Mouse (Mus musculus) midbrain, embryonic 11.5 days (tissue): Measurements from ENCODE around the gene Ncf4. TPM values are rescaled to one million over a fixed set of nuclear protein-coding genes. Genes with fewer than 3 reads are reported as not detected.

Experiments
- ATAC-seq: fragments of 200-750 bp; cut with Nextera tagmentation; 2 replicates; pipeline ENCODE4 v1.8.0; 2017; ENCODE audit warnings: moderate TSS enrichment, moderate library complexity; ENCODE audit not compliant: low FRiP score
- DNase-seq: peaks from one replicate; pipeline ENCODE4 v3.0.0; 2015; ENCODE audit warnings: low spot score; ENCODE audit errors: missing footprints
- H3K27ac ChIP-seq: fragments of 300-500 bp; sonication (generic); 2 replicates; pipeline ENCODE4 v1.5.1; 2014; ENCODE audit warnings: low read depth, low read length
- H3K27me3 ChIP-seq: fragments of 300-500 bp; sonication (generic); 2 replicates; pipeline ENCODE4 v1.6.1; 2014; ENCODE audit warnings: mild to moderate bottlenecking, low read length, moderate library complexity, mixed read lengths; ENCODE audit not compliant: control insufficient read depth, insufficient read depth
- H3K36me3 ChIP-seq: fragments of 300-500 bp; sonication (generic); 2 replicates; pipeline ENCODE4 v1.6.1; 2014; ENCODE audit warnings: mild to moderate bottlenecking, low read length, moderate library complexity, mixed read lengths; ENCODE audit not compliant: control insufficient read depth, insufficient read depth
- H3K4me1 ChIP-seq: fragments of 300-500 bp; sonication (generic); 2 replicates; pipeline ENCODE4 v1.6.1; 2014; ENCODE audit warnings: low read length; ENCODE audit not compliant: control insufficient read depth, insufficient read depth
- H3K4me2 ChIP-seq: fragments of 300-500 bp; sonication (generic); 2 replicates; pipeline ENCODE4 v1.6.1; 2014; ENCODE audit warnings: mild to moderate bottlenecking, moderate library complexity
- H3K4me3 ChIP-seq: fragments of 300-500 bp; sonication (generic); 2 replicates; pipeline ENCODE4 v1.5.1; 2014; ENCODE audit warnings: low read depth, low read length
- H3K9ac ChIP-seq: fragments of 300-500 bp; sonication (generic); 2 replicates; pipeline ENCODE4 v1.6.1; 2014; ENCODE audit warnings: low read length
- H3K9me3 ChIP-seq: fragments of 300-500 bp; sonication (generic); 2 replicates; pipeline ENCODE4 v1.6.1; 2016; ENCODE audit warnings: low read length; ENCODE audit not compliant: control insufficient read depth
- WGBS: fragments of 180-500 bp; shearing (Covaris S2); extraction: QIAGEN DNeasy Blood & Tissue Kit; methylation state at CpG from one replicate; pipeline ENCODE4 v1.1.7; 2014; 5-methylcytosine and 5-hydroxymethylcytosine counted together
- microRNA-seq: library from miRNA; unstranded; fragments of <30 nt; microRNA quantifications from one replicate; pipeline ENCODE4, GENCODE M21; 2017
- polyA plus RNA-seq: library from polyadenylated mRNA; unstranded; fragments of >200 nt; fragmentation: Nextera tagmentation; extraction: Ambion mirVana; gene quantifications from 2 replicates; pipeline ENCODE4 v1.2.1, GENCODE M21; 2014

The Ncf4 gene
- polyA plus RNA-seq, 1 experiment from 2014 or later, result 6.9 TPM

DNA sequence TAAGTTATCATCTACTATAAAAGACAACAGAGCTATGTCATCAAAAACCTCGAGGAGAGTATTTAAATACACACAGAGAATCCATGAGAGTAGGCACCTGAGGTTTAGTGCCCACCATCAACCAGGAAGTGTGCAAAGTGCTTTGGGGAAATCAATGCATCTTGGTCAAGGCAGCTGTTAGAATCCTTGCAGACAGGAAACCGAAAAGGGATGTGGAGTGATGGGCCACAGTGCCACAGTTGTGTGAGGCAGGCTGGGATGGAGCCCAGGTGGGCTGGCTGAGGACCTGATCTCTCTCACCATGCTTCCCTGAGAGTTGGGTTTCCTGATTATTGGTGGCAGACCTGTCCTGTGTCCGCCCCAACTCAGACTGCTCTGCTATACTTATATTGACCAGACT, 55.0 kb downstream of the Ncf4 start:
- Histone ChIP-seq H3K4me2 (no peak overlapping the region), H3K9ac (no peak overlapping the region), H3K27me3 (no peaks in the 10 kb centered on the region), H3K4me1 (no peaks in the 10 kb centered on the region), H3K9me3 (no peaks in the 10 kb centered on the region), H3K36me3 (no peaks in the 10 kb centered on the region), H3K27ac (no peak overlapping the region), H3K4me3 (no peak overlapping the region)
- no peak for ATAC-seq
- WGBS, result 80% methylated on average over 3 of the region's 3 CpGs
- no peak for DNase-seq

DNA sequence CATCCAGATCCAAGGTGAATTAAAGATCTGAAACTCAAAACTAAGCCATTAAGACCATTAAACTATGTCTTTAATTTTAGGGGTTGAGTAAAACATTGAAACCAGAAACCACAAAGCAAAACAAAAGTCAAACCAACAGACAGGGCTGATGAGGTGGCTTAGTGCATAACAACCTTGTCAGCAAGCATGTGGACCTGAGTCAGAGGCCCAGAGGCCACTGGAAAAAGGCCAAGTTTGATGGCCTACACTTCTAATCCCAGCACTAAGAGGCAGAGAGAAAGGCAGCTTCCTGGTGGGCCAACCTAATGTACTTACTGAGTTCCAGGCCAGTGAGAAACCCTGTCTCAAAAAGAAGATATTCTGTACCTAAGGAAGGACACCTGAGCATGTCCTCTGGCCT, 56.2 kb downstream of the Ncf4 start:
- ATAC-seq, result no peak
- no peak overlapping the region for H3K27ac ChIP-seq
- H3K4me2 ChIP-seq, result no peak overlapping the region
- H3K4me1 ChIP-seq, result no peaks in the 10 kb centered on the region
- no peaks in the 10 kb centered on the region for H3K27me3 ChIP-seq
- DNase-seq, result no peak
- H3K9me3 ChIP-seq, result no peaks in the 10 kb centered on the region
- no peak overlapping the region for H3K9ac ChIP-seq
- H3K36me3 ChIP-seq, result no peaks in the 10 kb centered on the region
- H3K4me3 ChIP-seq, result no peak overlapping the region

DNA sequence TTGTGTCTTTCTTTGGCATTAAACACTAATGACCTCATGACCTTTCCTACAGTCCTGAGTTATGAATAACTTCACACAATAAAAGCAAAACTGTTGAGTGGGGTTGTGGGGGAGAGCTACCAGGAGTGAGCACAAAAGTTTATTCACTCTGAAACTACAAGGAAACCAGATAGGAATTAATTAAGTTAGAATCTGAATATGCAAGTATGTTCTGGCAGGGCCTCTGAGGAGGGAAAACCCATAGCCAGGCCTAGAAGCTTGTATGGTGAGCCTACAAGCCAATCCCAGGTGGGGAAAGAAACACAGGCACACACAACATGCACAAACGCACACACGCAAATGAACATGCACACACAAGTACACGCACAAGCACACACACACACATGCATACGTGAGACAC, 58.1 kb downstream of the Ncf4 start:
- Histone ChIP-seq H3K9ac (no peak overlapping the region), H3K36me3 (no peaks in the 10 kb centered on the region), H3K27me3 (no peaks in the 10 kb centered on the region), H3K27ac (no peak overlapping the region), H3K4me1 (no peaks in the 10 kb centered on the region), H3K4me2 (no peak overlapping the region), H3K9me3 (no peaks in the 10 kb centered on the region), H3K4me3 (no peak overlapping the region)
- 97% methylated on average over 4 of the region's 4 CpGs for WGBS
- no peak for DNase-seq
- no peak for ATAC-seq

DNA sequence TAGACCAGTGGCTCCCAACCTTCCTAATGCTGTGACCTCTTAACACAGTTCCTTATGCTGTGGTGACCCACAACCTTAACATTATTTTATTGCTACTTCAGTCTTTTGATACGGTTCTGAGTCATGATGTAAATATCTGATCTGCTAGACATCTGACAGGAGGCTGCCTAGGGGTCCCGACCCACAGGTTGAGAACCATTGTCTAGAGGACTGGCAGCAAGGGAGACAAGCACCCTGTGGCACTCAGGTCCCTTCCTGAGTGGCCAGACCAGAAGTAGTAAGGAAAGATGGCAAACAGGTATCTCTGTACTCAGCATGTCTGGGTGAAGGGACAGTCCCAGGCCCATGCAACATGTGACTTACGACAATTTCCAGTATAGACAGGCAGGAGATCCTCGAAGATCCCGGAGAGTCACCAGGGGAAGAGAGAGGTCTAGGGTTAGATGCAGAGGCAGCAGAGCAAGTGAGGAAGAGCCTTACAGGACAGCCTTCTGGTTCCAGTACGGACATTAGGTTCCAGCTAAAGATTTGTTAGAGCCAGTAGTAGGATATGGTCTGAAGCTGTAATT, 59.1 kb downstream of the Ncf4 start:
- Histone ChIP-seq H3K4me1 (no peaks in the 10 kb centered on the region), H3K27me3 (no peaks in the 10 kb centered on the region), H3K9ac (no peak overlapping the region), H3K9me3 (no peaks in the 10 kb centered on the region), H3K4me2 (no peak overlapping the region), H3K4me3 (no peak overlapping the region), H3K36me3 (no peaks in the 10 kb centered on the region), H3K27ac (no peak overlapping the region)
- ATAC-seq (no peak), DNase-seq (no peak)
- WGBS, result 91% methylated on average over 6 of the region's 6 CpGs

DNA sequence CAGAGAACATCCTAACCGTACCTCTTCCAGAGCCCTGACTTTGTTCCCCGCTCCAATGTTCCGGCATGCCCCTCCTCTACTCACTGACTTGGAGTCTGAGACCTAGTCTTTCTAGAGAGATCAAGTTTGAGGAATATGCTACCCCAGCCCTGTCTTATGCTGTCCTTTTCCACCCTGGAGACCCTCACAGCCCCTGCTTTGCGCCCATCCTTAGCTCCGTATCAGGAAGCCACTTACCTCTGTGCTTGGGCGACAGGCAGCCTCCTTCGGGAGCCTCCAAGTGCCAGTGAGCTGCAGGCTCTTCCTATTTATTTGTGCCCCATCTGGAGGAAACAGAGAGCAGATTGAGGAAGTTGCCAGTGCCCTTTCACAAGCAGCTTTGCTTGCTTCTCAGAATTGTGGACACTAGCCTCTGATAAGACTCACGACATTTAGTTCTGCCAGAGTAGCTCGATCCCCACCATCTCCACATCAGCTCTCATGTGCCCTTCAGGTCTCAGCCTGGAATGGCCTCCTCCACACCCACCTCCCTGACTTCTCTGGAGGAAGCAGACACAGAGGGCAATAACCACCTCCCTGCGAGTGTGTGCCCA, 60.8 kb downstream of the Ncf4 start, which contains the start of gene Csf2rb2:
TSS of gene Csf2rb2 (minus strand) at position 381 of the 593 bp plus-strand sequence.
- 81% methylated on average over 10 of the region's 10 CpGs for WGBS
- H3K27ac ChIP-seq, result no peak within 1 kb of the TSS
- DNase-seq, result no peak

DNA sequence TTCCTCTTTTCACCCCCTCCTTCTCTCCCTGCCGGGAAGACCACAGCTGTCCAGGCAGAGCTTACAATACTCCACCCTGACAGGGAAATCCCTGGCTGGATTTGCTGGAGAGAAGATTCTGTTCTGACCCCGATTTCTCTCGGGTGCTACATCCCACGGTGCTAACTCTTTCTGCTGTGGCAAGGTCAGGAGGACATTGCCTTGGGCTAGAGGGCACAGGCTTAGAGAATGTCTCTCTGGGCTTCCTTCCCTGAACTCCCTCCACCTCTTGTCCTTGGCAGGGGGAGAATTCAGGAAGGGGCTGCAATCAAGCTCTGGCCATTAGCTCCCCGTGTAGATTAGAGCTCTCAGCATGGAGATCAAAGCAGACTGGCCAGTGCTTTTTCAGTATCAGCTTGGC, 65.3 kb downstream of the Ncf4 start:
- DNase-seq (no peak), ATAC-seq (no peak)
- Histone ChIP-seq H3K9me3 (no peaks in the 10 kb centered on the region), H3K36me3 (no peaks in the 10 kb centered on the region), H3K4me3 (no peak overlapping the region), H3K27me3 (no peaks in the 10 kb centered on the region), H3K9ac (no peak overlapping the region), H3K4me1 (no peaks in the 10 kb centered on the region), H3K4me2 (no peak overlapping the region), H3K27ac (no peak overlapping the region)
- 42% methylated on average over 5 of the region's 5 CpGs for WGBS

More for the DNA sequence above, 60.8 kb downstream of the Ncf4 start, which contains the start of gene Csf2rb2:
- Histone ChIP-seq H3K9me3 (no peaks in the 10 kb centered on the region), H3K4me2 (no peak within 1 kb of the TSS), H3K27me3 (no peaks in the 10 kb centered on the region), H3K4me1 (no peaks in the 10 kb centered on the region), H3K9ac (no peak within 1 kb of the TSS), H3K4me3 (no peak within 1 kb of the TSS), H3K36me3 (no peaks in the 10 kb centered on the region)
- ATAC-seq, result no peak

DNA sequence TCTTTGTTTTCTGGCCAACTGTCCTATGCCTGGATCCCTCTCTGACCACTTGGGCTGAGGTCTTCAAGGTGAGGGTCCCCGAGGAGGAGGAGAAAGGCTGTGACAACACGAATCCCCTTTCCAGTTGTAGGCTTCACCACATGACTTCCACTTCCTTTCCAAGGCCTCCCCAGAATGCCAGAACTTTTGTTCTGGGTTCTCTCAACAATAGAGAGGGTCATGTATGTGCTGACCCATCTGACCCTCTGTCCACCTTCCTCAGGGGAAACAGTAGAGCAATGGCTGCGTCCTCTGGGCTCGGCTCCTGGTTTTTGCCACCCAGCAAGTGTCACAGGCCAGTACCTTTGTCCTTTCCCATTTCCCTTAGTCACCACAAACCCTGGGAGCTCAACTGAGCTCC, 66.4 kb downstream of the Ncf4 start:
- ATAC-seq (no peak), DNase-seq (no peak)
- Histone ChIP-seq H3K27me3 (no peaks in the 10 kb centered on the region), H3K9me3 (no peaks in the 10 kb centered on the region), H3K9ac (no peak overlapping the region), H3K4me3 (no peak overlapping the region), H3K27ac (no peak overlapping the region), H3K4me2 (no peak overlapping the region), H3K4me1 (no peaks in the 10 kb centered on the region), H3K36me3 (no peaks in the 10 kb centered on the region)
- 83% methylated on average over 4 of the region's 4 CpGs for WGBS

Small RNAs within 50 kb of the gene (microRNA-seq; reads per million reads assigned to microRNA genes)
- gene Mir7676-1, result not detected

Other genes starting within 250 kb of the Ncf4 start
- 1.1 and 1.7 TPM in 2 replicates for gene Cacng2, start 124.8 kb upstream of the Ncf4 start, polyA plus RNA-seq
- 138 and 148 TPM in 2 replicates for gene Ift27, start 70.7 kb upstream of the Ncf4 start, polyA plus RNA-seq
- gene Pvalb, start 38.4 kb upstream of the Ncf4 start, polyA plus RNA-seq, result not detected in 2 replicates
- gene Csf2rb2, start 60.9 kb downstream of the Ncf4 start, polyA plus RNA-seq, result 0.23 and 0.32 TPM in 2 replicates
- 1.5 and 1.8 TPM in 2 replicates for gene Csf2rb, start 81.0 kb downstream of the Ncf4 start, polyA plus RNA-seq
- not detected in 2 replicates for gene Tex33, start 151.1 kb downstream of the Ncf4 start, polyA plus RNA-seq
- gene Tst, start 161.1 kb downstream of the Ncf4 start, polyA plus RNA-seq, result 6.1 and 8.3 TPM in 2 replicates
- 2.0 and 2.3 TPM in 2 replicates for gene Mpst, start 161.6 kb downstream of the Ncf4 start, polyA plus RNA-seq
- 59.1 and 60.5 TPM in 2 replicates for gene Kctd17, start 183.8 kb downstream of the Ncf4 start, polyA plus RNA-seq
- 0.07 and 0.34 TPM in 2 replicates for gene Tmprss6, start 223.8 kb downstream of the Ncf4 start, polyA plus RNA-seq